Mouse (Mus musculus) ES-Bruce4 (cell line): ENCODE data around the gene Ttc30a1.

Experiments used
- EP300 ChIP-seq: IDR thresholded peaks from 2 replicates; pipeline ENCODE4 v1.6.1; 2011; ENCODE audit warnings: low read depth, low read length; ENCODE audit not compliant: insufficient read depth
- POLR2A ChIP-seq: IDR thresholded peaks from one replicate; pipeline ENCODE4 v1.8.1; 2011; ENCODE audit warnings: low read length; ENCODE audit not compliant: insufficient read depth

GRCm38 (mm10) chr2:75990885-75991539 lies 9.2 kb upstream of the Ttc30a1 start:
- TF ChIP-seq POLR2A (no peak), EP300 (no peak)
